Mouse (Mus musculus) adrenal gland, adult (tissue): Measurements from ENCODE around the gene Coro6.
A peak's percentile ranks its signal among the peaks of the same experiment; 100 is the strongest.

ENCODE experiments used
- DNase-seq, 2 experiments: peaks; one replicate each; pipeline ENCODE4 v3.0.0; 2022 to 2023; ENCODE audit warnings: low spot score in 1 of 2; ENCODE audit not compliant: inconsistent age in 2 of 2

Gene Coro6

GRCm38 (mm10) chr11:77463786-77464185 is 1.6 kb downstream of the Coro6 start:
- DNase-seq = no peak

- peak; percentile 80 to 86 for DNase-seq
Observed at GRCm38 (mm10) chr11:77464684-77465083, 2.5 kb downstream of the Coro6 start.

GRCm38 (mm10) chr11:77465111-77465510 is 2.9 kb downstream of the Coro6 start:
- DNase-seq = no peak

GRCm38 (mm10) chr11:77466544-77466943 is 4.3 kb downstream of the Coro6 start:
- DNase-seq = no peak

GRCm38 (mm10) chr11:77467157-77467556 is 4.9 kb downstream of the Coro6 start:
- DNase-seq = peak; percentile 74 to 89

GRCm38 (mm10) chr11:77467784-77468183 is 5.6 kb downstream of the Coro6 start:
- DNase-seq = peak; percentile 84 to 92

GRCm38 (mm10) chr11:77468397-77468796 is 6.2 kb downstream of the Coro6 start:
- DNase-seq = no peak

GRCm38 (mm10) chr11:77471407-77471806 is 9.2 kb downstream of the Coro6 start:
- DNase-seq = no peak

- no peak for DNase-seq
Observed at GRCm38 (mm10) chr11:77472775-77473174, 10.6 kb downstream of the Coro6 start.

- DNase-seq = no peak
Observed at GRCm38 (mm10) chr11:77476216-77476615, 14.0 kb downstream of the Coro6 start.

- DNase-seq = no peak
Observed at GRCm38 (mm10) chr11:77476895-77477294, 14.7 kb downstream of the Coro6 start.

- DNase-seq = peak in 1 of 2 experiments; percentile 18
Observed at GRCm38 (mm10) chr11:77483043-77483442, 20.8 kb downstream of the Coro6 start.

- peak in 1 of 2 experiments; percentile 24 for DNase-seq
Observed at GRCm38 (mm10) chr11:77483510-77484255, 21.5 kb downstream of the Coro6 start.

GRCm38 (mm10) chr11:77485229-77485628 is 23.0 kb downstream of the Coro6 start:
- no peak for DNase-seq

- DNase-seq = peak in 1 of 2 experiments; percentile 54
Observed at GRCm38 (mm10) chr11:77486798-77487197, 24.6 kb downstream of the Coro6 start.

GRCm38 (mm10) chr11:77488771-77489581 is 26.8 kb downstream of the Coro6 start:
- peak; percentile 45 to 74 for DNase-seq

- DNase-seq = peak; percentile 80 to 93
Observed at GRCm38 (mm10) chr11:77489591-77490235, 27.5 kb downstream of the Coro6 start, which contains the start of gene Ankrd13b. Gene Ankrd13b, minus strand, starts transcription at chr11:77489678.

- DNase-seq = peak in 1 of 2 experiments; percentile 48
Observed at GRCm38 (mm10) chr11:77490451-77490850, 28.2 kb downstream of the Coro6 start.

- DNase-seq = peak; percentile 89 to 95
Observed at GRCm38 (mm10) chr11:77491123-77491501, 28.9 kb downstream of the Coro6 start.

- DNase-seq = peak; percentile 75 to 91
Observed at GRCm38 (mm10) chr11:77491502-77492291, 29.5 kb downstream of the Coro6 start.
